14 mouse cellular contexts compared by ENCODE assay signal in genomic region chr7:119739798-119740468, GRCm38 (mm10). TPM values are rescaled to one million over a fixed set of nuclear protein-coding genes. Genes with fewer than 3 reads are reported as not detected.
A peak's percentile ranks its signal among the peaks of the same experiment; 100 is the strongest.
DNase-seq lines count a peak whose midpoint lies in the region; ATAC-seq and TF ChIP-seq lines count a peak whose summit lies in the region.
"Not testable (repeated sequence)": the region's sequence is repeated elsewhere in the genome, so short reads cannot be mapped to it uniquely, and the experiment has no call there.
"Had no signal": no experiment of that assay in that cellular context is flagged by ENCODE, and none has a peak within 500 bp of the region (broad histone marks: within the 10 kb centered on the region; RNA-seq: fewer than 3 reads in every experiment).

No protein-coding gene starts in this region.

- H3K36me3 ChIP-seq in ES-Bruce4 (ENCODE audit: control insufficient read depth, insufficient read depth, low read length, poor library complexity, severe bottlenecking); embryonic facial prominence, embryonic 15.5 days; heart, adult 2 months (ENCODE audit: control insufficient read depth, insufficient read depth, low read length); hindbrain, embryonic 14.5 days (replicated peaks; ENCODE audit: control insufficient read depth, insufficient read depth); liver, postnatal 0 days (replicated peaks; ENCODE audit: insufficient read depth, low read length); midbrain, embryonic 15.5 days (replicated peaks); stomach, embryonic 14.5 days (ENCODE audit: control insufficient read depth, insufficient read depth, low read length): not testable (repeated sequence)

- DNase-seq in heart, adult 2 months, result peak; percentile 11 to 20
- DNase-seq in hindbrain, embryonic 14.5 days (ENCODE audit: low spot score); left cerebral cortex, adult 2 months (ENCODE audit: extremely low spot score in 1 of 2, low spot score in 2 of 2); liver, postnatal 0 days: not testable (repeated sequence)

- not testable (repeated sequence) for TF ChIP-seq CTCF in ES-Bruce4 (IDR thresholded peaks at IDR 0.05; ENCODE audit: low read depth, low read length); heart, adult 2 months (IDR thresholded peaks at IDR 0.05); left cerebral cortex, adult 2 months (IDR thresholded peaks at IDR 0.05); liver, postnatal 0 days (IDR thresholded peaks at IDR 0.05; ENCODE audit: low read depth)

- not testable (repeated sequence) for ATAC-seq in embryonic facial prominence, embryonic 15.5 days (ENCODE audit: insufficient number of reproducible peaks, low FRiP score, low TSS enrichment, low read depth); liver, postnatal 0 days
- ATAC-seq in hindbrain, embryonic 14.5 days (ENCODE audit: low FRiP score), result peak; percentile 62; the same call in 1 of the 2 replicates
- peak; percentile 87 for ATAC-seq in midbrain, embryonic 15.5 days (replicated peaks)
- 0 out of 2 replicates have a peak, but pooled peaks have one; percentile 61 for ATAC-seq in stomach, embryonic 14.5 days (ENCODE audit: insufficient number of reproducible peaks, insufficient read depth, low FRiP score, low read depth)

- H3K4me2 ChIP-seq in embryonic facial prominence, embryonic 15.5 days (replicated peaks), result peak overlapping the region; percentile 50
- peak overlapping the region; percentile 46 for H3K4me2 ChIP-seq in hindbrain, embryonic 14.5 days (replicated peaks)
- peak overlapping the region; percentile 52 for H3K4me2 ChIP-seq in liver, postnatal 0 days (ENCODE audit: low read depth, low read length)
- H3K4me2 ChIP-seq in midbrain, embryonic 15.5 days, result peak overlapping the region; percentile 50
- peak overlapping the region; percentile 35 for H3K4me2 ChIP-seq in stomach, embryonic 14.5 days (replicated peaks; ENCODE audit: low read depth, low read length)

- intact Hi-C loops in heart, adult 2 months (cut with DNase I); left cerebral cortex, adult 2 months (cut with DNase I): not testable (repeated sequence)

- TF ChIP-seq EP300 in ES-Bruce4 (IDR thresholded peaks at IDR 0.05; ENCODE audit: insufficient read depth, low read depth, low read length); heart, adult 2 months (IDR thresholded peaks at IDR 0.05; ENCODE audit: insufficient read depth, low read depth, low read length); liver, postnatal 0 days (IDR thresholded peaks at IDR 0.05; ENCODE audit: low read depth): not testable (repeated sequence)

- not testable (repeated sequence) for H3K27me3 ChIP-seq in ES-Bruce4 (ENCODE audit: control insufficient read depth, insufficient read depth, low read length, poor library complexity, severe bottlenecking); embryonic facial prominence, embryonic 15.5 days; heart, adult 2 months (ENCODE audit: control insufficient read depth, insufficient read depth, low read length); hindbrain, embryonic 14.5 days (ENCODE audit: control insufficient read depth, insufficient read depth, low read length); liver, postnatal 0 days (ENCODE audit: insufficient read depth, low read length); midbrain, embryonic 15.5 days (replicated peaks); stomach, embryonic 14.5 days (ENCODE audit: control insufficient read depth, insufficient read depth, low read length)

- H3K4me1 ChIP-seq in ES-Bruce4 (ENCODE audit: control insufficient read depth, insufficient read depth, low read length); embryonic facial prominence, embryonic 15.5 days; heart, adult 2 months (ENCODE audit: control insufficient read depth, insufficient read depth, low read length); hindbrain, embryonic 14.5 days (replicated peaks; ENCODE audit: control insufficient read depth, insufficient read depth, low read length); liver, postnatal 0 days (ENCODE audit: insufficient read depth); midbrain, embryonic 15.5 days; stomach, embryonic 14.5 days (ENCODE audit: control insufficient read depth, insufficient read depth, low read length): not testable (repeated sequence)

- not testable (repeated sequence) for TF ChIP-seq POLR2A in ES-Bruce4 (IDR thresholded peaks at IDR 0.05; ENCODE audit: insufficient read depth, low read length); heart, adult 2 months (IDR thresholded peaks at IDR 0.05; ENCODE audit: insufficient read depth, low read depth, low read length)

- not testable (repeated sequence) for H3K4me3 ChIP-seq in ES-Bruce4 (ENCODE audit: low read depth, low read length); heart, adult 2 months; liver, postnatal 0 days (ENCODE audit: low read depth, low read length)
- peak overlapping the region; percentile 33 for H3K4me3 ChIP-seq in embryonic facial prominence, embryonic 15.5 days (replicated peaks)
- peak overlapping the region; percentile 34 for H3K4me3 ChIP-seq in hindbrain, embryonic 14.5 days (replicated peaks; ENCODE audit: low read length)
- peak overlapping the region; percentile 30 for H3K4me3 ChIP-seq in left cerebral cortex, adult 2 months
- peak overlapping the region; percentile 40 for H3K4me3 ChIP-seq in midbrain, embryonic 15.5 days
- peak overlapping the region; percentile 23 for H3K4me3 ChIP-seq in stomach, embryonic 14.5 days (ENCODE audit: low read depth, low read length)

- peak overlapping the region; percentile 56; the same call in 1 of the 2 replicates for H3K9ac ChIP-seq in ES-Bruce4 (ENCODE audit: low read depth, poor library complexity, severe bottlenecking)
- not testable (repeated sequence) for H3K9ac ChIP-seq in embryonic facial prominence, embryonic 15.5 days; heart, adult 2 months (ENCODE audit: low read depth, low read length); liver, postnatal 0 days (replicated peaks); stomach, embryonic 14.5 days (replicated peaks; ENCODE audit: low read depth, low read length)
- peak overlapping the region; percentile 44; the same call in 1 of the 2 replicates for H3K9ac ChIP-seq in hindbrain, embryonic 14.5 days
- peak overlapping the region; percentile 17; the same call in 1 of the 2 replicates for H3K9ac ChIP-seq in midbrain, embryonic 15.5 days

- not testable (repeated sequence) for H3K27ac ChIP-seq in ES-Bruce4 (ENCODE audit: insufficient read depth, low read length); embryonic facial prominence, embryonic 15.5 days (replicated peaks); heart, adult 2 months; hindbrain, embryonic 14.5 days; left cerebral cortex, adult 2 months; liver, postnatal 0 days (ENCODE audit: low read depth); midbrain, embryonic 15.5 days; stomach, embryonic 14.5 days (ENCODE audit: low read length)

- WGBS in embryonic facial prominence, embryonic 15.5 days, result 1% methylated on average over 31 of the region's 44 CpGs
- 1% methylated on average over 29 of the region's 44 CpGs for WGBS in heart, adult 2 months
- 4% methylated on average over 19 of the region's 44 CpGs for WGBS in hindbrain, embryonic 14.5 days
- 6% methylated on average over 17 of the region's 44 CpGs for WGBS in liver, postnatal 0 days (ENCODE audit: insufficient replicate concordance)
- whole genome bisulfite sequencing in midbrain, embryonic 15.5 days, result 3% methylated on average over 29 of the region's 44 CpGs
- 2% methylated on average over 22 of the region's 44 CpGs for WGBS in stomach, embryonic 14.5 days

- H3K79me2 ChIP-seq in heart, adult 2 months (replicated peaks; ENCODE audit: control insufficient read depth, insufficient read depth, low read length), result not testable (repeated sequence)

- H3K9me3 ChIP-seq in ES-Bruce4 (replicated peaks; ENCODE audit: control insufficient read depth, insufficient read depth, low read length, poor library complexity, severe bottlenecking); embryonic facial prominence, embryonic 15.5 days (replicated peaks); hindbrain, embryonic 14.5 days (ENCODE audit: control insufficient read depth, low read length); liver, postnatal 0 days (ENCODE audit: low read length); midbrain, embryonic 15.5 days; stomach, embryonic 14.5 days (ENCODE audit: control insufficient read depth, low read depth, low read length): not testable (repeated sequence)

RNA-seq across cellular contexts. Expression of gene Thumpd1, which starts 19.3 kb away (rescaled TPM):
- 67.9 and 68.0 TPM in 2 replicates for polyA plus RNA-seq in ES-Bruce4 (2011; ENCODE audit: insufficient read depth, insufficient read length, low read depth, missing spikeins)
- polyA plus RNA-seq in embryonic facial prominence, embryonic 15.5 days (2015; fragmentation: Nextera tagmentation; extraction: Ambion mirVana), result 67.7 and 70.2 TPM in 2 replicates
- 10 to 100 TPM; 15.0 to 15.6 TPM for total RNA-seq in heart, adult 2 months (2021)
- 7.9 and 14.5 TPM in 2 replicates for polyA plus RNA-seq in heart, adult 2 months (2012; rRNA removed)
- polyA plus RNA-seq in hindbrain, embryonic 14.5 days (2014; fragmentation: Nextera tagmentation; extraction: Ambion mirVana), result 76.7 and 87.9 TPM in 2 replicates
- total RNA-seq in left cerebral cortex, adult 2 months (2021), result 10 to 100 TPM; 43.0 to 44.6 TPM
- polyA plus RNA-seq in liver, postnatal 0 days (2015; fragmentation: Nextera tagmentation; extraction: Ambion mirVana), result 18.2 and 19.3 TPM in 2 replicates
- polyA plus RNA-seq in midbrain, embryonic 15.5 days (2015; fragmentation: Nextera tagmentation; extraction: Ambion mirVana), result 88.2 and 90.3 TPM in 2 replicates
- 73.5 and 77.1 TPM in 2 replicates for polyA plus RNA-seq in stomach, embryonic 14.5 days (2014; fragmentation: Nextera tagmentation; extraction: Ambion mirVana)

RNA-seq across cellular contexts. Expression of gene Acsm3, which starts 20.8 kb away (rescaled TPM):
- polyA plus RNA-seq in ES-Bruce4 (2011; ENCODE audit: insufficient read depth, insufficient read length, low read depth, missing spikeins), result not detected in 2 replicates
- 0.52 and 0.54 TPM in 2 replicates for polyA plus RNA-seq in embryonic facial prominence, embryonic 15.5 days (2015; fragmentation: Nextera tagmentation; extraction: Ambion mirVana)
- total RNA-seq in heart, adult 2 months (2021), result 1 to 10 TPM in 1 of 2 experiments, under 1 TPM in 1; 0.73 to 1.3 TPM
- polyA plus RNA-seq in heart, adult 2 months (2012; rRNA removed), result 6.8 and 12.0 TPM in 2 replicates
- polyA plus RNA-seq in hindbrain, embryonic 14.5 days (2014; fragmentation: Nextera tagmentation; extraction: Ambion mirVana), result 0.18 TPM in 1 of 2 replicates, not detected in the other
- not detected for total RNA-seq in left cerebral cortex, adult 2 months (2021)
- polyA plus RNA-seq in liver, postnatal 0 days (2015; fragmentation: Nextera tagmentation; extraction: Ambion mirVana), result 21.7 and 23.3 TPM in 2 replicates
- not detected in 2 replicates for polyA plus RNA-seq in midbrain, embryonic 15.5 days (2015; fragmentation: Nextera tagmentation; extraction: Ambion mirVana)
- 11.0 and 11.6 TPM in 2 replicates for polyA plus RNA-seq in stomach, embryonic 14.5 days (2014; fragmentation: Nextera tagmentation; extraction: Ambion mirVana)

RNA-seq across cellular contexts. Expression of gene Acsm4, which starts 50.1 kb away (rescaled TPM):
- not detected in 2 replicates for polyA plus RNA-seq in ES-Bruce4 (2011; ENCODE audit: insufficient read depth, insufficient read length, low read depth, missing spikeins)
- polyA plus RNA-seq in embryonic facial prominence, embryonic 15.5 days (2015; fragmentation: Nextera tagmentation; extraction: Ambion mirVana), result 11.7 and 21.4 TPM in 2 replicates
- total RNA-seq in heart, adult 2 months (2021), result not detected
- not detected in 2 replicates for polyA plus RNA-seq in heart, adult 2 months (2012; rRNA removed)
- not detected in 2 replicates for polyA plus RNA-seq in hindbrain, embryonic 14.5 days (2014; fragmentation: Nextera tagmentation; extraction: Ambion mirVana)
- total RNA-seq in left cerebral cortex, adult 2 months (2021), result not detected
- polyA plus RNA-seq in liver, postnatal 0 days (2015; fragmentation: Nextera tagmentation; extraction: Ambion mirVana), result not detected in 2 replicates
- not detected in 2 replicates for polyA plus RNA-seq in midbrain, embryonic 15.5 days (2015; fragmentation: Nextera tagmentation; extraction: Ambion mirVana)
- not detected in 2 replicates for polyA plus RNA-seq in stomach, embryonic 14.5 days (2014; fragmentation: Nextera tagmentation; extraction: Ambion mirVana)
- total RNA-seq: adrenal gland, postnatal 36 days; gastrocnemius, postnatal 10 days; heart, postnatal 36 days had no signal
- polyA plus RNA-seq: cerebellum, adult 2 months; myocyte; urinary bladder, adult 2 months had no signal

RNA-seq across cellular contexts. Expression of gene Rexo5, which starts 53.9 kb away (rescaled TPM):
- 27.0 and 31.4 TPM in 2 replicates for polyA plus RNA-seq in ES-Bruce4 (2011; ENCODE audit: insufficient read depth, insufficient read length, low read depth, missing spikeins)
- 19.4 and 20.1 TPM in 2 replicates for polyA plus RNA-seq in embryonic facial prominence, embryonic 15.5 days (2015; fragmentation: Nextera tagmentation; extraction: Ambion mirVana)
- 1 to 10 TPM in 1 of 2 experiments, under 1 TPM in 1; 0.75 to 1.2 TPM for total RNA-seq in heart, adult 2 months (2021)
- polyA plus RNA-seq in heart, adult 2 months (2012; rRNA removed), result 0.53 and 3.3 TPM in 2 replicates
- 9.1 and 10.1 TPM in 2 replicates for polyA plus RNA-seq in hindbrain, embryonic 14.5 days (2014; fragmentation: Nextera tagmentation; extraction: Ambion mirVana)
- total RNA-seq in left cerebral cortex, adult 2 months (2021), result 1 to 10 TPM in 1 of 2 experiments, under 1 TPM in 1; 0.47 to 1.9 TPM
- 3.1 and 5.1 TPM in 2 replicates for polyA plus RNA-seq in liver, postnatal 0 days (2015; fragmentation: Nextera tagmentation; extraction: Ambion mirVana)
- 10.1 and 10.8 TPM in 2 replicates for polyA plus RNA-seq in midbrain, embryonic 15.5 days (2015; fragmentation: Nextera tagmentation; extraction: Ambion mirVana)
- 22.9 and 25.0 TPM in 2 replicates for polyA plus RNA-seq in stomach, embryonic 14.5 days (2014; fragmentation: Nextera tagmentation; extraction: Ambion mirVana)

RNA-seq across cellular contexts. Expression of gene Eri2, which starts 53.9 kb away (rescaled TPM):
- 22.1 and 26.9 TPM in 2 replicates for polyA plus RNA-seq in ES-Bruce4 (2011; ENCODE audit: insufficient read depth, insufficient read length, low read depth, missing spikeins)
- 18.5 and 19.8 TPM in 2 replicates for polyA plus RNA-seq in embryonic facial prominence, embryonic 15.5 days (2015; fragmentation: Nextera tagmentation; extraction: Ambion mirVana)
- total RNA-seq in heart, adult 2 months (2021), result 1 to 10 TPM; 1.7 TPM
- polyA plus RNA-seq in heart, adult 2 months (2012; rRNA removed), result 0.92 and 1.4 TPM in 2 replicates
- polyA plus RNA-seq in hindbrain, embryonic 14.5 days (2014; fragmentation: Nextera tagmentation; extraction: Ambion mirVana), result 16.6 and 20.7 TPM in 2 replicates
- 1 to 10 TPM; 8.2 to 8.8 TPM for total RNA-seq in left cerebral cortex, adult 2 months (2021)
- polyA plus RNA-seq in liver, postnatal 0 days (2015; fragmentation: Nextera tagmentation; extraction: Ambion mirVana), result 5.2 and 6.5 TPM in 2 replicates
- 15.2 and 16.3 TPM in 2 replicates for polyA plus RNA-seq in midbrain, embryonic 15.5 days (2015; fragmentation: Nextera tagmentation; extraction: Ambion mirVana)
- 27.5 and 27.9 TPM in 2 replicates for polyA plus RNA-seq in stomach, embryonic 14.5 days (2014; fragmentation: Nextera tagmentation; extraction: Ambion mirVana)

Comparison
In these comparisons a context has a peak if more than half of its experiments do, and no peak if none do; other contexts are left out.
1. RNA of gene Acsm4, which starts 50.1 kb away (polyA plus RNA-seq): 11.7 to 21.4 TPM in embryonic facial prominence, embryonic 15.5 days; not detected in stomach, embryonic 14.5 days, not detected in midbrain, embryonic 15.5 days, not detected in ES-Bruce4, not detected in heart, adult 2 months, not detected in hindbrain, embryonic 14.5 days and not detected in liver, postnatal 0 days; every median in the first group is over 10 times any median in the second.
2. Peak in every context shown above with its lines, with median percentiles within 50 percentile points of each other: H3K4me2 ChIP-seq.